Mouse (Mus musculus): ENCODE results near the gene Foxo6. TPM values are rescaled to one million over a fixed set of nuclear protein-coding genes. Genes with fewer than 3 reads are reported as not detected.

The Foxo6 gene
- polyA plus RNA-seq, 1 experiment: 3.1 TPM

- TF ChIP-seq POLR2A (IDR thresholded peaks at IDR 0.05; ENCODE audit: control insufficient read depth, low read depth, low read length) (no peak), CTCF (IDR thresholded peaks at IDR 0.05; ENCODE audit: control insufficient read depth, insufficient read depth, insufficient replicate concordance, low read depth, low read length) (no peak)
- peaks cover 3% of the 10 kb centered on the region for H3K4me1 ChIP-seq (ENCODE audit: control insufficient read depth, insufficient read depth, low read length)
- no peak overlapping the region; the same call in 1 of the 2 replicates for H3K4me3 ChIP-seq (ENCODE audit: control insufficient read depth, low read depth, low read length)
- no peaks in the 10 kb centered on the region for H3K27me3 ChIP-seq (ENCODE audit: control insufficient read depth, insufficient read depth, low read length)
- no peaks in the 10 kb centered on the region for H3K36me3 ChIP-seq (ENCODE audit: control insufficient read depth, insufficient read depth, low read length)
- no peak overlapping the region for H3K27ac ChIP-seq (ENCODE audit: control insufficient read depth, insufficient read depth, low read depth, low read length)
Measured at GRCm38 (mm10) chr4:120273594-120273993, 13.6 kb downstream of the Foxo6 start.

- Histone ChIP-seq H3K4me3 (ENCODE audit: control insufficient read depth, low read depth, low read length) (no peak overlapping the region), H3K27me3 (ENCODE audit: control insufficient read depth, insufficient read depth, low read length) (no peaks in the 10 kb centered on the region), H3K36me3 (ENCODE audit: control insufficient read depth, insufficient read depth, low read length) (no peaks in the 10 kb centered on the region), H3K4me1 (ENCODE audit: control insufficient read depth, insufficient read depth, low read length) (peaks cover 17% of the 10 kb centered on the region), H3K27ac (ENCODE audit: control insufficient read depth, insufficient read depth, low read depth, low read length) (no peak overlapping the region)
- TF ChIP-seq CTCF (IDR thresholded peaks at IDR 0.05; ENCODE audit: control insufficient read depth, insufficient read depth, insufficient replicate concordance, low read depth, low read length) (no peak), POLR2A (IDR thresholded peaks at IDR 0.05; ENCODE audit: control insufficient read depth, low read depth, low read length) (no peak)
Measured at GRCm38 (mm10) chr4:120271886-120272580, 15.1 kb downstream of the Foxo6 start.

DNA sequence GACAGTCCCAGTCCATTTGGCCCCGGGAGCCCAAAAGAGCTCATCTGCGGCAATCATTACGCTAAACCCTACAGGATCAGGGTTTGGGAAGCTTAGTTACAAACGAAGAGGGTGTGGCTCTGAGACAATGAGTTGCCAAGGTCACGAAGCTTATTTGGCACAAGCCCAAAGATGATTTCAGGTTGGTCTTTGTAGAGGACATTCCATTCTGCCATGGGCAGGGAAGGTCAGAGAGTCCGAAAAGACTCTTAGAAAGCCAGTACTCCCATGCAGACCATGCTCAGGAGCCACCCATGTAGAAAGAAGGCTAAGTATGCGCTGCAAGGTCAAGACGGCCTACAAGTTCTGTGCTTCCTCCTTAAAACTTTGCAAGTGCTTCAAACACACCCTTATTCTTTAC is 15.9 kb downstream of the Foxo6 start:
- Histone ChIP-seq H3K36me3 (ENCODE audit: control insufficient read depth, insufficient read depth, low read length) (no peaks in the 10 kb centered on the region), H3K27me3 (ENCODE audit: control insufficient read depth, insufficient read depth, low read length) (no peaks in the 10 kb centered on the region), H3K4me1 (ENCODE audit: control insufficient read depth, insufficient read depth, low read length) (peaks cover 18% of the 10 kb centered on the region), H3K4me3 (ENCODE audit: control insufficient read depth, low read depth, low read length) (no peak overlapping the region), H3K27ac (ENCODE audit: control insufficient read depth, insufficient read depth, low read depth, low read length) (no peak overlapping the region)
- no peak for TF ChIP-seq POLR2A (IDR thresholded peaks at IDR 0.05; ENCODE audit: control insufficient read depth, low read depth, low read length)
- TF ChIP-seq CTCF (IDR thresholded peaks at IDR 0.05; ENCODE audit: control insufficient read depth, insufficient read depth, insufficient replicate concordance, low read depth, low read length): no peak

GRCm38 (mm10) chr4:120270937-120271199 is 16.3 kb downstream of the Foxo6 start:
- H3K36me3 ChIP-seq (ENCODE audit: control insufficient read depth, insufficient read depth, low read length): no peaks in the 10 kb centered on the region
- H3K27ac ChIP-seq (ENCODE audit: control insufficient read depth, insufficient read depth, low read depth, low read length): no peak overlapping the region
- H3K4me1 ChIP-seq (ENCODE audit: control insufficient read depth, insufficient read depth, low read length): peaks cover 18% of the 10 kb centered on the region
- no peak overlapping the region for H3K4me3 ChIP-seq (ENCODE audit: control insufficient read depth, low read depth, low read length)
- TF ChIP-seq POLR2A (IDR thresholded peaks at IDR 0.05; ENCODE audit: control insufficient read depth, low read depth, low read length) (no peak), CTCF (IDR thresholded peaks at IDR 0.05; ENCODE audit: control insufficient read depth, insufficient read depth, insufficient replicate concordance, low read depth, low read length) (no peak)
- H3K27me3 ChIP-seq (ENCODE audit: control insufficient read depth, insufficient read depth, low read length): no peaks in the 10 kb centered on the region

DNA sequence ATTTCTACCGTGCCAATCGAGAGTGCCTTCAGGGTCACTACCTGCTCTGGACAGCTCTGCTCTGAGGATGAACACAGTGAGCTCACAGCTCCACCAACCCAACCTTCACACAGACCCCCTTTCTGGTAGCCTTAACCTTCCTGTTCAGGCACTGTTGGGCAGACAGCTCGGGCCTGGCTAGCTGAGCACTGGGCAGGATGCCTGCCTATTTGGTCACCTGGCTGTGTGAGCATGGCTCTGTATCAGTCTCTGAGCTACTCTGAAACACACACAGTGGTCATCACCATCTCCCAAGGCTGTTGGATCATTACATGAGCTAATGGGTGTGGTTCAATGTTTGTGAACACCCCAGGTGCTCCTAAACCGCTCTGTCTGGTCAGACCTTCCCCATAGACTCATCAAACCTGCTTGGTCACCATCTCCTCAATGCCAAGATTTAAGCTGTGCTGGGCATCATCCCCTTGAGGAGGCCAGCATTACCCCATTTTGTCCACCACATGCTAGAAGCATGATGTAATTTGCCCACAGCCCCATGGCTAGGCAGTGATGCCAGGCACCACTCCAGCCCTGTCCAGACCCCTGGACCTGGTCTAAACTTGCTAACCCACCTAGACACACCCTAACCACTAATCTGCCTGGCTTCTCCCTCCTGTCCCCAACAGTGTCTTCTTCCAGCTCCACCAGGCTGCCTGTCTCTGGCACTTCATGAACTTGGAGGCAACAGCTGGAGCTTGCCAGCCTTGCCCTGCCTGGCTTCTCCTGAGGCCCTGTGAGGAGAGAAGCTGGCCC is 16.8 kb downstream of the Foxo6 start:
- Histone ChIP-seq H3K27me3 (ENCODE audit: control insufficient read depth, insufficient read depth, low read length) (no peaks in the 10 kb centered on the region), H3K27ac (ENCODE audit: control insufficient read depth, insufficient read depth, low read depth, low read length) (no peak overlapping the region), H3K4me3 (ENCODE audit: control insufficient read depth, low read depth, low read length) (no peak overlapping the region), H3K4me1 (ENCODE audit: control insufficient read depth, insufficient read depth, low read length) (peaks cover 18% of the 10 kb centered on the region), H3K36me3 (ENCODE audit: control insufficient read depth, insufficient read depth, low read length) (no peaks in the 10 kb centered on the region)
- TF ChIP-seq CTCF (IDR thresholded peaks at IDR 0.05; ENCODE audit: control insufficient read depth, insufficient read depth, insufficient replicate concordance, low read depth, low read length) (no peak), POLR2A (IDR thresholded peaks at IDR 0.05; ENCODE audit: control insufficient read depth, low read depth, low read length) (no peak)

DNA sequence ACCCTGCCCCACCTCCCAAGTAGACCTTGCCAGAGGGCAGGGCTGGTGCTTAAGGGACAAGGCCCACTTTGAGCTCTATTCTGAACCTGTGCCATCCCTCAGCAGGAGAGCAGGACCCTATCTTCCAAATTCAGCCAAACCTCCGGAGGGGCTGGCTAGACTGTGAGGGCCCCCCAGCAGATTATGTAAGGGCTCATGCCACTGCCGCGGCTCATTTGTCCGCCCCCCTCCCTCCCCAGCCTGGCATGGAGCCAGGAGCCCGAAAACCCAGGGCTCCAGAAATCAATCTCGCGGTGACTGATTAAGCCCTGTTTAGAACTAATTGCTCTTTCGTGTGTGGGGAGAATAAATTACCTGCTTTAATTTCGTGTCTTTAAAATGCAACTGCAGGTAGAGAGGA is 17.7 kb downstream of the Foxo6 start:
- no peaks in the 10 kb centered on the region for H3K36me3 ChIP-seq (ENCODE audit: control insufficient read depth, insufficient read depth, low read length)
- peaks cover 18% of the 10 kb centered on the region for H3K4me1 ChIP-seq (ENCODE audit: control insufficient read depth, insufficient read depth, low read length)
- no peak for TF ChIP-seq POLR2A (IDR thresholded peaks at IDR 0.05; ENCODE audit: control insufficient read depth, low read depth, low read length)
- H3K27ac ChIP-seq (ENCODE audit: control insufficient read depth, insufficient read depth, low read depth, low read length): no peak overlapping the region
- H3K27me3 ChIP-seq (ENCODE audit: control insufficient read depth, insufficient read depth, low read length): no peaks in the 10 kb centered on the region
- H3K4me3 ChIP-seq (ENCODE audit: control insufficient read depth, low read depth, low read length): no peak overlapping the region

- Histone ChIP-seq H3K27ac (ENCODE audit: control insufficient read depth, insufficient read depth, low read depth, low read length) (no peak overlapping the region), H3K4me1 (ENCODE audit: control insufficient read depth, insufficient read depth, low read length) (peaks cover 18% of the 10 kb centered on the region), H3K27me3 (ENCODE audit: control insufficient read depth, insufficient read depth, low read length) (no peaks in the 10 kb centered on the region), H3K36me3 (ENCODE audit: control insufficient read depth, insufficient read depth, low read length) (no peaks in the 10 kb centered on the region), H3K4me3 (ENCODE audit: control insufficient read depth, low read depth, low read length) (peak overlapping the region; percentile 11; the same call in 1 of the 2 replicates)
- TF ChIP-seq POLR2A (IDR thresholded peaks at IDR 0.05; ENCODE audit: control insufficient read depth, low read depth, low read length): no peak
- TF ChIP-seq CTCF (IDR thresholded peaks at IDR 0.05; ENCODE audit: control insufficient read depth, insufficient read depth, insufficient replicate concordance, low read depth, low read length): no peak
Measured at GRCm38 (mm10) chr4:120268214-120269061, 18.7 kb downstream of the Foxo6 start.

Measured in testis, adult 2 months (tissue).